Mouse (Mus musculus) megakaryocyte, adult 5-6 weeks (primary cell): ENCODE measurements around the gene Pou3f1. TPM values are rescaled to one million over a fixed set of nuclear protein-coding genes. Genes with fewer than 3 reads are reported as not detected.

ENCODE experiments used
- ATAC-seq: 2 replicates; pipeline ENCODE4 v1.8.0; 2016; ENCODE audit warnings: mild to moderate bottlenecking, inconsistent platforms; ENCODE audit not compliant: poor library complexity, severe bottlenecking
- total RNA-seq, 2 experiments: library from RNA; stranded (forward) in 1 of 2; stranded (reverse) in 1 of 2; fragments of 153-499, 151-499 nt in 1 of 2; fragments of 221-1000, 200-1000 nt in 1 of 2; gene quantifications; 2 replicates each; pipeline versions ENCODE4 v1.2.3 to v1.2.4; 2015 to 2017

Pou3f1 gene
- total RNA-seq, 2 experiments from 2014 or later = not detected

GRCm38 (mm10) chr4:124656854-124657650, 445 bp downstream of the Pou3f1 start:
- ATAC-seq = peak; percentile 62

GRCm38 (mm10) chr4:124657781-124658180, 1.2 kb downstream of the Pou3f1 start:
- ATAC-seq = no peak

- no peak for ATAC-seq
These were observed 1.8 kb downstream of the Pou3f1 start for GRCm38 (mm10) chr4:124658412-124658851.

- no peak for ATAC-seq
These were observed 2.9 kb downstream of the Pou3f1 start for GRCm38 (mm10) chr4:124659251-124660217.

GRCm38 (mm10) chr4:124660603-124661002, 4.0 kb downstream of the Pou3f1 start:
- no peak for ATAC-seq

GRCm38 (mm10) chr4:124663034-124663433, 6.4 kb downstream of the Pou3f1 start:
- no peak for ATAC-seq

GRCm38 (mm10) chr4:124664185-124664584, 7.6 kb downstream of the Pou3f1 start:
- no peak for ATAC-seq

GRCm38 (mm10) chr4:124664604-124665003, 8.0 kb downstream of the Pou3f1 start:
- no peak for ATAC-seq

- no peak for ATAC-seq
These were observed 10.9 kb downstream of the Pou3f1 start for GRCm38 (mm10) chr4:124667476-124668033.

GRCm38 (mm10) chr4:124668078-124668477, 11.5 kb downstream of the Pou3f1 start:
- no peak for ATAC-seq

- no peak for ATAC-seq
These were observed 13.6 kb downstream of the Pou3f1 start for GRCm38 (mm10) chr4:124670232-124670631.

GRCm38 (mm10) chr4:124671583-124671982, 15.0 kb downstream of the Pou3f1 start:
- no peak for ATAC-seq

- ATAC-seq = no peak
These were observed 16.0 kb downstream of the Pou3f1 start for GRCm38 (mm10) chr4:124672347-124673320.

- ATAC-seq = no peak
These were observed 17.9 kb downstream of the Pou3f1 start for GRCm38 (mm10) chr4:124674334-124675032.

- peak; percentile 60 for ATAC-seq
These were observed 18.4 kb downstream of the Pou3f1 start for GRCm38 (mm10) chr4:124675037-124675436.

GRCm38 (mm10) chr4:124675958-124676357, 19.4 kb downstream of the Pou3f1 start:
- no peak for ATAC-seq

GRCm38 (mm10) chr4:124682270-124682669, 25.7 kb downstream of the Pou3f1 start:
- peak; percentile 47 for ATAC-seq

- ATAC-seq = no peak
These were observed 26.9 kb downstream of the Pou3f1 start for GRCm38 (mm10) chr4:124683474-124683873.

- ATAC-seq = no peak
These were observed 28.4 kb downstream of the Pou3f1 start for GRCm38 (mm10) chr4:124685004-124685403.
